Mouse (Mus musculus) limb, embryonic 12.5 days (tissue): ENCODE measurements around the gene Kcnh4. TPM values are rescaled to one million over a fixed set of nuclear protein-coding genes. Genes with fewer than 3 reads are reported as not detected.

Source experiments
- ATAC-seq: fragments of 200-750 bp; cut with Nextera tagmentation; 2 replicates; pipeline ENCODE4 v1.8.0; 2017; ENCODE audit warnings: low read depth, moderate TSS enrichment; ENCODE audit not compliant: insufficient number of reproducible peaks, insufficient read depth, low FRiP score, low TSS enrichment
- H3K27ac ChIP-seq: fragments of 300-500 bp; sonication (generic); 2 replicates; pipeline ENCODE4 v1.5.1; 2016; ENCODE audit warnings: mild to moderate bottlenecking, moderate library complexity
- H3K27me3 ChIP-seq: fragments of 300-500 bp; sonication (generic); 2 replicates; pipeline ENCODE4 v1.6.1; 2016; ENCODE audit warnings: mild to moderate bottlenecking, moderate library complexity
- H3K36me3 ChIP-seq: fragments of 300-500 bp; sonication (generic); 2 replicates; pipeline ENCODE4 v1.6.1; 2016; ENCODE audit warnings: mild to moderate bottlenecking, moderate library complexity
- H3K4me1 ChIP-seq: fragments of 300-500 bp; sonication (generic); replicated peaks from 2 replicates; pipeline ENCODE4 v1.6.1; 2016
- H3K4me2 ChIP-seq: fragments of 300-500 bp; sonication (generic); 2 replicates; pipeline ENCODE4 v1.6.1; 2016; ENCODE audit warnings: mild to moderate bottlenecking, moderate library complexity
- H3K4me3 ChIP-seq: fragments of 300-500 bp; sonication (generic); replicated peaks from 2 replicates; pipeline ENCODE4 v1.5.1; 2016; ENCODE audit warnings: mild to moderate bottlenecking
- H3K9ac ChIP-seq: fragments of 300-500 bp; sonication (generic); replicated peaks from 2 replicates; pipeline ENCODE4 v1.6.1; 2016; ENCODE audit warnings: mild to moderate bottlenecking, moderate library complexity
- H3K9me3 ChIP-seq: fragments of 300-500 bp; sonication (generic); 2 replicates; pipeline ENCODE4 v1.6.1; 2016; ENCODE audit warnings: mild to moderate bottlenecking, moderate library complexity
- WGBS: fragments of 180-500 bp; shearing (Covaris S2); methylation state at CpG from one replicate; pipeline ENCODE4 v1.1.7; 2016; 5-methylcytosine and 5-hydroxymethylcytosine counted together
- polyA plus RNA-seq: library from polyadenylated mRNA; unstranded; fragments of >200 nt; fragmentation: Nextera tagmentation; extraction: Ambion mirVana; gene quantifications from 2 replicates; pipeline ENCODE4 v1.2.1, GENCODE M21; 2016

Gene Kcnh4
- polyA plus RNA-seq, 1 experiment from 2014 or later = not detected

DNA sequence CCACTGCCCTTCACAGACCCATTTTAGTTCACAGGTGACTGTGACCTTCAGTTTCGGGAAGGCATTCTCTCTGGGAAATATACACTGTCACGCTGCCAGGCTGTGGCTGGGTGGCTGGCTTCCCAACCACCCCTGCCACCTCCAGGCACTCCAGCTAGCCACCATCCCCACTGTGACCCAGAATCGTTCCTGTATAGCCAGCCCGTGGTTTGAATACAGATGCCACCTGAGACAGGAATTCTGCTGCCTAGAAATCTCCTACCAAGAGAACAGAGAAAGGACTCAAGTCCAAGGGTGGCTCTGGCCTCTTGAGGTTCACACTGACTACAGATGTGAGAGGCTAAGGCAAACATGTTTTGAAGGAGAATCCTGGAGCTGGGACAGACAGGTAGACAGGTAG, 40.9 kb downstream of the Kcnh4 start:
- no peak overlapping the region for H3K4me3 ChIP-seq
- H3K27ac ChIP-seq = no peak overlapping the region
- H3K9ac ChIP-seq = no peak overlapping the region
- no peak overlapping the region for H3K4me2 ChIP-seq
- no peak for ATAC-seq
- no peaks in the 10 kb centered on the region for H3K9me3 ChIP-seq
- H3K27me3 ChIP-seq = no peaks in the 10 kb centered on the region
- H3K36me3 ChIP-seq = peaks cover 54% of the 10 kb centered on the region
- H3K4me1 ChIP-seq = peaks cover 15% of the 10 kb centered on the region
- 90% methylated on average over 4 of the region's 4 CpGs for WGBS

DNA sequence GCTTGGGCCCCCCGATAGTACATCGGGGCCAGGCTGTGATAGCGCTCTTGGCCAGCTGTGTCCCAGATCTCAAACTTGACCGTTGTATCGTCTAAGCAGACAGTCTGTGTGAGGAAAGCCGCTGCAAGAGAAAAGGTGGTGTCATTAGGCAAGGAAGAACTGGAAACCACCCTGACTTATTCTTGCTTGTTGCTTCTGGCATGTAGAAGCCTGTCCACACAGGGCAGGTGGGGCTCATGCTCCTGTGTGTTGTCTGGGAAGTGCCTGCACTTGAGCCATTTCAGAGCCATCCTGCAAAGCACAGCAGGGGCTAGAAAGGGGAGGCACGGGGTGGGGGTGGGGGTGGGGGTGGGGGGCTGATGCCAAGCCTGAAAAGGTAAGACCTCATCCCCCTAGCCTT, 41.3 kb downstream of the Kcnh4 start:
- ATAC-seq = no peak
- H3K36me3 ChIP-seq = peaks cover 54% of the 10 kb centered on the region
- peaks cover 19% of the 10 kb centered on the region for H3K4me1 ChIP-seq
- no peak overlapping the region for H3K4me2 ChIP-seq
- no peaks in the 10 kb centered on the region for H3K9me3 ChIP-seq
- no peaks in the 10 kb centered on the region for H3K27me3 ChIP-seq
- no peak overlapping the region for H3K27ac ChIP-seq
- no peak overlapping the region for H3K4me3 ChIP-seq
- no peak overlapping the region for H3K9ac ChIP-seq
- WGBS = 90% methylated on average over 6 of the region's 7 CpGs

DNA sequence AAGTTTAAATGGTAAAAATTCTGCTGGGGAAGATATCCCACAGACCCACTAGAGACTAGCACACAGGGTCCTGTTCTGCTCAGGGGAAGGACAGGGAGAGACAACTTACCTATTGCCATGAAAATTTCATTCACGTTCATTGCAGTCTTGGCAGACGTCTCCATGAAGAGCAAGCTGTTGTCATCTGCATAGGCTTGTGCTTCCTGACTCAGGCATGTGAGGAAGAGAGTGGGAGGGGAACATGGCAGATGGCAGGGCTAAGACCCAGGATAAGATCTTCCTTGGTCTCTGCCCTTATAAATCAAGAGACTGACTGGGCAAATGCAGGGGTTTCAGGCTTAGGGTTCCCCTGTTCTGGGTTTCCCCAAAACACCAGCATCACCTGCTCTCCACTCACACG, 43.1 kb downstream of the Kcnh4 start:
- Histone ChIP-seq H3K36me3 (peaks cover 54% of the 10 kb centered on the region), H3K27ac (no peak overlapping the region), H3K27me3 (no peaks in the 10 kb centered on the region), H3K4me3 (no peak overlapping the region), H3K9ac (no peak overlapping the region), H3K4me1 (peaks cover 25% of the 10 kb centered on the region), H3K9me3 (no peaks in the 10 kb centered on the region), H3K4me2 (no peak overlapping the region)
- 84% methylated on average over 3 of the region's 3 CpGs for WGBS
- no peak for ATAC-seq

- peaks cover 35% of the 10 kb centered on the region for H3K4me1 ChIP-seq
These were observed 44.8 kb downstream of the Kcnh4 start for GRCm38 (mm10) chr11:100714948-100715347.

DNA sequence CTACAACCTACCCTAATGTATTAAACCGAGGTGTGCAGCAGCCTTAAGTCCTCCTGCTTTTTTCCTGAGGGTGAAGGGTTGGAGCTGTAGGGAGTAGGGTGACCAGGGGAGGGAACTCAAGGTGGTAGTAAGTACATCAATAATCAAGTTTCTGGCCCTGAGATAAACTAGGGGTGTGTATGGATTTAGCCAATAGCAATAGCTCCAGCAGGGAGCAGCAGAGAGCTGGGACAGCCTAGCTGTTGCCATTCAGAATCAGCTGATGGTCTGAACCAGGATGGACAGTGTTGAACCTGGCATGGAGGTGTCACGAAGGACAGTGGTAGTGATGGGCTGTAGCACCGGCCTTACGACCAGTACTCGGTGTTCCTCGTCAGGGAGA, 45.2 kb downstream of the Kcnh4 start:
- Histone ChIP-seq H3K9ac (peak overlapping the region; percentile 55; the same call in 1 of the 2 replicates), H3K4me3 (peak overlapping the region; percentile 25; the same call in 1 of the 2 replicates), H3K4me2 (peak overlapping the region; percentile 66), H3K27ac (no peak overlapping the region; the same call in 1 of the 2 replicates), H3K9me3 (no peaks in the 10 kb centered on the region), H3K27me3 (no peaks in the 10 kb centered on the region), H3K36me3 (peaks cover 59% of the 10 kb centered on the region), H3K4me1 (peaks cover 35% of the 10 kb centered on the region)
- WGBS = 45% methylated on average over 6 of the region's 6 CpGs
- no peak for ATAC-seq

More at GRCm38 (mm10) chr11:100714948-100715347, 44.8 kb downstream of the Kcnh4 start:
- WGBS = 89% methylated on average over 6 of the region's 6 CpGs
- H3K27me3 ChIP-seq = no peaks in the 10 kb centered on the region
- peaks cover 60% of the 10 kb centered on the region for H3K36me3 ChIP-seq
- H3K4me3 ChIP-seq = no peak overlapping the region
- no peaks in the 10 kb centered on the region for H3K9me3 ChIP-seq
- H3K27ac ChIP-seq = no peak overlapping the region
- H3K4me2 ChIP-seq = no peak overlapping the region
- no peak overlapping the region for H3K9ac ChIP-seq
- no peak for ATAC-seq

GRCm38 (mm10) chr11:100713735-100714533, 45.8 kb downstream of the Kcnh4 start, which contains the start of gene Hspb9:
Gene Hspb9 (plus strand): TSS chr11:100713850.
- WGBS = 5% methylated on average over 38 of the region's 38 CpGs
- peaks cover 35% of the 10 kb centered on the region for H3K4me1 ChIP-seq

GRCm38 (mm10) chr11:100713174-100713573, 46.6 kb downstream of the Kcnh4 start:
- Histone ChIP-seq H3K27me3 (no peaks in the 10 kb centered on the region), H3K9ac (no peak overlapping the region), H3K4me2 (peak overlapping the region; percentile 66), H3K4me1 (peaks cover 35% of the 10 kb centered on the region), H3K9me3 (no peaks in the 10 kb centered on the region), H3K4me3 (peak overlapping the region; percentile 25; the same call in 1 of the 2 replicates), H3K36me3 (peaks cover 59% of the 10 kb centered on the region), H3K27ac (peak overlapping the region; percentile 66)
- no peak for ATAC-seq
- 65% methylated on average over 4 of the region's 4 CpGs for WGBS

More at GRCm38 (mm10) chr11:100713735-100714533, 45.8 kb downstream of the Kcnh4 start, which contains the start of gene Hspb9:
- Histone ChIP-seq H3K4me2 (peak within 1 kb of the TSS; percentile 66), H3K27ac (peak within 1 kb of the TSS; percentile 66), H3K4me3 (peak within 1 kb of the TSS; percentile 97), H3K9ac (peak within 1 kb of the TSS; percentile 55), H3K9me3 (no peaks in the 10 kb centered on the region), H3K27me3 (no peaks in the 10 kb centered on the region), H3K36me3 (peaks cover 59% of the 10 kb centered on the region)
- no peak for ATAC-seq

DNA sequence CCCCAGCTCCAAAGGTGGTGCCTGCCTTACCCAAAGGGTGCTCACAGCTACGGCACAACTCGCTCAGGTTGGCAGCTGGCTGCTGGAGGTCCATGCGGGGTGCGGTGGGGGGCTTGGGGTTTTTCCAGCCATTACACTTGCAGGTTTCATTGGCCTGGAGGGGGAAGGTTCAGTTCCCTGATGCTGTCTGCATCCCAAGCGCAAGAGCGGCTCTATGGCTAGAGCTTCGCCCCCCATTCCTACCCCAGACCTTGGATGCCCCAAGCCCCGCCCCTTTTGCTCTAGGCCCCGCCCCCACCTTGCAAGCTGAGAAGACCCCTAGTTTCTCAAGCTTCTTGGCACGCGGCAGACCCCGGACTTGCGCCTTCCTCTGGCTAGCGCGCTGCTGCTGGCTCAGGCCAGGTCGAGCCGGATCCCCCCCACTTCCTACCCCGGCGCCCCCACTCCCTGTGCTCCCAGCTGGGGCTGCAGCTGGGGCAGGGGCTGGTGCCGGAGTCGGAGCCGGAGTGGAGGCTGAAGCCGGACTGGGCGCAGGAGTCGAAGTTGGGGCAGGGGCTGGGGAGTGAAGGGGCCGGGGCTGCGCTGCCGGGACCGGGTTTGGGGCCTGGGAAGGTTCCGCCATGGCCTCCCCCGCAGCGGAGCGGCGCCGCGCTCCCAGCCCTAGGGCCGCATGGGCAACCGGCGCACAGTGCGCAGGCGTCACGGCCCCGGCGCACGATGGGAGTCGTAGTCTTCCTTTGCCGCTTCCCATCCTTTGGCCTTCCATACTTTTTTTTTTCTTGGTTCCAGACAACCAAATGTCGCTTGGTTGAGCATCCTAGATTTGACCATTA, 47.7 kb downstream of the Kcnh4 start, which contains the start of gene Kat2a:
Gene Kat2a (minus strand): TSS at position 683 of the 833 bp plus-strand sequence.
- Histone ChIP-seq H3K36me3 (peaks cover 59% of the 10 kb centered on the region), H3K27ac (peak within 1 kb of the TSS; percentile 92), H3K27me3 (no peaks in the 10 kb centered on the region), H3K9me3 (no peaks in the 10 kb centered on the region), H3K4me3 (peak within 1 kb of the TSS; percentile 97), H3K4me1 (peaks cover 35% of the 10 kb centered on the region), H3K9ac (peak within 1 kb of the TSS; percentile 95), H3K4me2 (peak within 1 kb of the TSS; percentile 66)
- peak; percentile 79 for ATAC-seq
- WGBS = 3% methylated on average over 48 of the region's 48 CpGs

DNA sequence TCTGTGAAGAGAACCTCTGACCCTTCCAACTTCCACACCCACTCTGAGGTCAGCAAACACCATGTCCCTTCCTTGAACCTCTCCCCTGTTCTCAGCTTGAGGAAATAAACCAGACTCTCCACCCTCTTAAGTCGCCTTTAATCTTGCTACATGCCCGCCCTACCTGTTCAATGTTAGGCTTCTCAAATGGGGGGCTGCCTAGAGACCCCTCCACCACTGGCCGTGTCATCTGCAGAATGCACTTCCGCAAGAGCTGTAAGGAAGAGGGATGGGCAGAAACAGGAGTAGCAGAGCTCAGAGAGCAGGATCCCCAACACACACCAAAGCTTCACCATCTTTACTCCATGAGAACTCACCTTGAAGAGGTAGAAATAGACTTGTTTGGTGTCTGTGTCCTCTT, 48.8 kb downstream of the Kcnh4 start:
- WGBS = 81% methylated on average over 4 of the region's 4 CpGs

DNA sequence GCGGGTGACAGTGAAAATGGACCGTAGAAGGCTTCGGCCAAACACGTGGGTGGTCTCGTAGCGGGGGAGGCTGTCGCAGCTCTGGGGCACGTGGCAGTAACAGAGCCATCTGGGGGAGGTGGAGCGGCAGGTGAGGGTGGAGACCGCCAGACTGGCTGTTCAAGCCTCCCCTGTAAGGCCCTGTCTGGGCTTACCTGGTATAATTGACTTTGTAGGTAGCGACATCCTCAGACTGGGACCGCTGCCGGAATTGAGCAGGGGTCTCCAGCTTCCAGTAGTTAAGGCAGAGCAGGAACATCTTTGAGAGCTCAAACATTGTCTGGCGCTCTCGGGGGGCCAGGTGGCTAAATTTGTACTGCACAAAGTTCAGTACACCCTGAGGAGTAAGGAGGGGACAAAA, 49.2 kb downstream of the Kcnh4 start:
- Histone ChIP-seq H3K9me3 (no peaks in the 10 kb centered on the region), H3K4me1 (peaks cover 35% of the 10 kb centered on the region), H3K9ac (0 out of 2 replicates have a peak overlapping the region, but pooled peaks have one; percentile 14), H3K4me2 (no peak overlapping the region), H3K27ac (no peak overlapping the region), H3K36me3 (peaks cover 59% of the 10 kb centered on the region), H3K4me3 (no peak overlapping the region), H3K27me3 (no peaks in the 10 kb centered on the region)
- 91% methylated on average over 15 of the region's 15 CpGs for WGBS
- ATAC-seq = no peak

More for the DNA sequence above, 48.8 kb downstream of the Kcnh4 start:
- Histone ChIP-seq H3K4me1 (peaks cover 35% of the 10 kb centered on the region), H3K9me3 (no peaks in the 10 kb centered on the region), H3K4me3 (no peak overlapping the region), H3K36me3 (peaks cover 59% of the 10 kb centered on the region), H3K9ac (no peak overlapping the region), H3K27ac (no peak overlapping the region), H3K27me3 (no peaks in the 10 kb centered on the region), H3K4me2 (no peak overlapping the region)
- ATAC-seq = no peak
